Mouse (Mus musculus) thymus, adult 18-20 months (tissue): ENCODE measurements around the gene 1700047I17Rik2.
"Not testable (repeated sequence)": the region's sequence is repeated elsewhere in the genome, so short reads cannot be mapped to it uniquely, and the experiment has no call there.

Experiments used
- DNase-seq, 2 experiments: peaks; one replicate each; pipeline ENCODE4 v3.0.0; 2022; ENCODE audit warnings: mixed read lengths in 2 of 2

The 1700047I17Rik2 gene

GRCm38 (mm10) chr12:55199306-55199705 lies at the start of gene 1700047I17Rik2:
TSS of gene 1700047I17Rik2 (plus strand) at chr12:55199592.
- DNase-seq: not testable (repeated sequence)

GRCm38 (mm10) chr12:55154559-55155448 lies 44.6 kb upstream of the 1700047I17Rik2 start, which contains the start of gene Srp54b:
TSS of gene Srp54b (plus strand) at chr12:55155104.
- DNase-seq: not testable (repeated sequence)

GRCm38 (mm10) chr12:55155449-55155783 lies 44.0 kb upstream of the 1700047I17Rik2 start:
- not testable (repeated sequence) for DNase-seq

GRCm38 (mm10) chr12:55167034-55167557 lies 32.3 kb upstream of the 1700047I17Rik2 start:
- DNase-seq: not testable (repeated sequence)

- not testable (repeated sequence) for DNase-seq
Measured at GRCm38 (mm10) chr12:55187686-55188085, 11.7 kb upstream of the 1700047I17Rik2 start.

GRCm38 (mm10) chr12:55189127-55189526 lies 10.3 kb upstream of the 1700047I17Rik2 start:
- DNase-seq: not testable (repeated sequence)

GRCm38 (mm10) chr12:55199799-55200198 lies 407 bp downstream of the 1700047I17Rik2 start:
- DNase-seq: not testable (repeated sequence)

GRCm38 (mm10) chr12:55212944-55213343 lies 13.6 kb downstream of the 1700047I17Rik2 start:
- not testable (repeated sequence) for DNase-seq

GRCm38 (mm10) chr12:55229626-55230519 lies 30.5 kb downstream of the 1700047I17Rik2 start, which contains the start of gene Srp54c:
TSS of gene Srp54c (plus strand) at chr12:55230168.
- DNase-seq: not testable (repeated sequence)

GRCm38 (mm10) chr12:55230520-55230861 lies 31.1 kb downstream of the 1700047I17Rik2 start:
- DNase-seq: peak; percentile 5 to 12

- DNase-seq: not testable (repeated sequence)
Measured at GRCm38 (mm10) chr12:55242243-55242642, 42.9 kb downstream of the 1700047I17Rik2 start.

GRCm38 (mm10) chr12:55261950-55262349 lies 62.6 kb downstream of the 1700047I17Rik2 start:
- DNase-seq: not testable (repeated sequence)

- DNase-seq: not testable (repeated sequence)
Measured at GRCm38 (mm10) chr12:55263385-55263784, 64.0 kb downstream of the 1700047I17Rik2 start.
